Mouse (Mus musculus): ENCODE data around the gene Cgas. TPM values are rescaled to one million over a fixed set of nuclear protein-coding genes. Genes with fewer than 3 reads are reported as not detected.
"Not testable (repeated sequence)": the region's sequence is repeated elsewhere in the genome, so short reads cannot be mapped to it uniquely, and the experiment has no call there.

Gene Cgas
- 1.8 TPM for polyA plus RNA-seq (2012; fragmentation: generic; extraction: Trizol)
- long read RNA-seq, experiment 1, full-length matches to known transcripts, result 2 of 3 reads
- long read RNA-seq, experiment 1, partial matches to known transcripts, result 0 of 3 reads
- long read RNA-seq, experiment 1, other reads (novel, unspliced or antisense), result 1 of 3 reads
- long read RNA-seq, experiment 2, full-length matches to known transcripts, result 86 of 100 reads
- long read RNA-seq, experiment 2, partial matches to known transcripts, result 1 of 100 reads
- long read RNA-seq, experiment 2, other reads (novel, unspliced or antisense), result 13 of 100 reads

GRCm38 (mm10) chr9:78442579-78443392 is at the start of gene Cgas:
Gene Cgas, minus strand, starts transcription at chr9:78443237.
- Histone ChIP-seq H3K27me3 (ENCODE audit: control insufficient read depth, insufficient read depth, insufficient read length) (peaks cover 5% of the 10 kb centered on the region), H3ac (ENCODE audit: control insufficient read depth, insufficient read length, low read depth) (peak within 1 kb of the TSS; percentile 48), H3K79me3 (ENCODE audit: low read depth) (peaks cover 17% of the 10 kb centered on the region), H3K4me3 (ENCODE audit: insufficient read depth, poor library complexity, severe bottlenecking) (peak within 1 kb of the TSS; percentile 43), H3K79me2 (ENCODE audit: control insufficient read depth, insufficient read depth) (peaks cover 51% of the 10 kb centered on the region), H3K36me3 (ENCODE audit: control insufficient read depth, insufficient read depth) (no peaks in the 10 kb centered on the region)
- TF ChIP-seq CTCF (IDR thresholded peaks at IDR 0.05; ENCODE audit: control insufficient read depth, insufficient read depth, insufficient read length) (no peak), MYOD1 (IDR thresholded peaks at IDR 0.05; ENCODE audit: control insufficient read depth, insufficient read length, low read depth) (no peak), MAX (IDR thresholded peaks at IDR 0.05) (peak; percentile 10)

GRCm38 (mm10) chr9:78492254-78492653 is 49.2 kb upstream of the Cgas start:
- Histone ChIP-seq H3K36me3 (ENCODE audit: control insufficient read depth, insufficient read depth) (no peaks in the 10 kb centered on the region), H3K79me3 (ENCODE audit: low read depth) (no peaks in the 10 kb centered on the region), H3K4me3 (ENCODE audit: insufficient read depth, poor library complexity, severe bottlenecking) (no peak overlapping the region), H3ac (ENCODE audit: control insufficient read depth, insufficient read length, low read depth) (no peak overlapping the region), H3K79me2 (ENCODE audit: control insufficient read depth, insufficient read depth) (no peaks in the 10 kb centered on the region), H3K27me3 (ENCODE audit: control insufficient read depth, insufficient read depth, insufficient read length) (no peaks in the 10 kb centered on the region)
- no peak for TF ChIP-seq FOSL1 (IDR thresholded peaks at IDR 0.05; ENCODE audit: insufficient read depth, low read length, poor library complexity, severe bottlenecking)
- TF ChIP-seq MYOG (IDR thresholded peaks at IDR 0.05; ENCODE audit: control insufficient read depth, extremely low read depth, insufficient read length), result no peak
- TF ChIP-seq CEBPB (IDR thresholded peaks at IDR 0.05; ENCODE audit: low read depth), result no peak
- no peak for TF ChIP-seq CTCF (IDR thresholded peaks at IDR 0.05; ENCODE audit: control insufficient read depth, insufficient read depth, insufficient read length)
- no peak for TF ChIP-seq MYOD1 (IDR thresholded peaks at IDR 0.05; ENCODE audit: control insufficient read depth, insufficient read length, low read depth)
- TF ChIP-seq USF1 (IDR thresholded peaks at IDR 0.05; ENCODE audit: low read depth), result no peak
- TF ChIP-seq MAX (IDR thresholded peaks at IDR 0.05), result no peak

GRCm38 (mm10) chr9:78491169-78491568 is 48.1 kb upstream of the Cgas start:
- no peak for TF ChIP-seq CEBPB (IDR thresholded peaks at IDR 0.05; ENCODE audit: low read depth)
- no peak for TF ChIP-seq CTCF (IDR thresholded peaks at IDR 0.05; ENCODE audit: control insufficient read depth, insufficient read depth, insufficient read length)
- no peak for TF ChIP-seq MAX (IDR thresholded peaks at IDR 0.05)
- no peak for TF ChIP-seq MYOG (IDR thresholded peaks at IDR 0.05; ENCODE audit: control insufficient read depth, extremely low read depth, insufficient read length)
- no peak for TF ChIP-seq USF1 (IDR thresholded peaks at IDR 0.05; ENCODE audit: low read depth)
- no peak for TF ChIP-seq MYOD1 (IDR thresholded peaks at IDR 0.05; ENCODE audit: control insufficient read depth, insufficient read length, low read depth)
- no peak for TF ChIP-seq FOSL1 (IDR thresholded peaks at IDR 0.05; ENCODE audit: insufficient read depth, low read length, poor library complexity, severe bottlenecking)
- Histone ChIP-seq H3ac (ENCODE audit: control insufficient read depth, insufficient read length, low read depth) (no peak overlapping the region), H3K79me2 (ENCODE audit: control insufficient read depth, insufficient read depth) (no peaks in the 10 kb centered on the region), H3K79me3 (ENCODE audit: low read depth) (no peaks in the 10 kb centered on the region), H3K36me3 (ENCODE audit: control insufficient read depth, insufficient read depth) (no peaks in the 10 kb centered on the region), H3K27me3 (ENCODE audit: control insufficient read depth, insufficient read depth, insufficient read length) (no peaks in the 10 kb centered on the region), H3K4me3 (ENCODE audit: insufficient read depth, poor library complexity, severe bottlenecking) (no peak overlapping the region)

- Histone ChIP-seq H3K27me3 (ENCODE audit: control insufficient read depth, insufficient read depth, insufficient read length) (no peaks in the 10 kb centered on the region), H3K36me3 (ENCODE audit: control insufficient read depth, insufficient read depth) (no peaks in the 10 kb centered on the region)
- TF ChIP-seq MAX (IDR thresholded peaks at IDR 0.05) (no peak), MYOD1 (IDR thresholded peaks at IDR 0.05; ENCODE audit: control insufficient read depth, insufficient read length, low read depth) (no peak), MYOG (IDR thresholded peaks at IDR 0.05; ENCODE audit: control insufficient read depth, extremely low read depth, insufficient read length) (no peak), USF1 (IDR thresholded peaks at IDR 0.05; ENCODE audit: low read depth) (no peak), CTCF (IDR thresholded peaks at IDR 0.05; ENCODE audit: control insufficient read depth, insufficient read depth, insufficient read length) (no peak), CEBPB (IDR thresholded peaks at IDR 0.05; ENCODE audit: low read depth) (no peak), FOSL1 (IDR thresholded peaks at IDR 0.05; ENCODE audit: insufficient read depth, low read length, poor library complexity, severe bottlenecking) (no peak)
These were observed 45.9 kb upstream of the Cgas start, which contains the start of gene Eef1a1 for GRCm38 (mm10) chr9:78488890-78489420. Gene Eef1a1, minus strand, starts transcription at chr9:78489151.

GRCm38 (mm10) chr9:78488021-78488420 is 45.0 kb upstream of the Cgas start:
- not testable (repeated sequence) for H3K36me3 ChIP-seq (ENCODE audit: control insufficient read depth, insufficient read depth); H3K4me3 ChIP-seq (ENCODE audit: insufficient read depth, poor library complexity, severe bottlenecking); H3ac ChIP-seq (ENCODE audit: control insufficient read depth, insufficient read length, low read depth); H3K79me2 ChIP-seq (ENCODE audit: control insufficient read depth, insufficient read depth); H3K79me3 ChIP-seq (ENCODE audit: low read depth); H3K27me3 ChIP-seq (ENCODE audit: control insufficient read depth, insufficient read depth, insufficient read length)

More at GRCm38 (mm10) chr9:78488890-78489420, 45.9 kb upstream of the Cgas start, which contains the start of gene Eef1a1:
- H3K79me3 ChIP-seq (ENCODE audit: low read depth), result no peaks in the 10 kb centered on the region
- no peak within 1 kb of the TSS for H3K4me3 ChIP-seq (ENCODE audit: insufficient read depth, poor library complexity, severe bottlenecking)
- no peaks in the 10 kb centered on the region for H3K79me2 ChIP-seq (ENCODE audit: control insufficient read depth, insufficient read depth)
- H3ac ChIP-seq (ENCODE audit: control insufficient read depth, insufficient read length, low read depth), result peak within 1 kb of the TSS; percentile 62
